Mouse (Mus musculus) intestine, embryonic 16.5 days (tissue): ENCODE data around the gene Sh3rf1. TPM values are rescaled to one million over a fixed set of nuclear protein-coding genes. Genes with fewer than 3 reads are reported as not detected.

Experiments used
- ATAC-seq: fragments of 200-750 bp; cut with Nextera tagmentation; 2 replicates; pipeline ENCODE4 v1.8.0; 2017; ENCODE audit warnings: moderate TSS enrichment, moderate library complexity
- H3K27ac ChIP-seq: fragments of 300-500 bp; sonication (generic); 2 replicates; pipeline ENCODE4 v1.5.1; 2014; ENCODE audit warnings: mild to moderate bottlenecking, low read length
- H3K27me3 ChIP-seq: fragments of 300-500 bp; sonication (generic); replicated peaks from 2 replicates; pipeline ENCODE4 v1.6.1; 2014; ENCODE audit warnings: low read length, control low read depth, mixed read lengths; ENCODE audit not compliant: control insufficient read depth, insufficient read depth
- H3K36me3 ChIP-seq: fragments of 300-500 bp; sonication (generic); 2 replicates; pipeline ENCODE4 v1.6.1; 2014; ENCODE audit warnings: low read length, control low read depth; ENCODE audit not compliant: control insufficient read depth, insufficient read depth
- H3K4me1 ChIP-seq: fragments of 300-500 bp; sonication (generic); 2 replicates; pipeline ENCODE4 v1.6.1; 2014; ENCODE audit warnings: low read length, control low read depth, mixed read lengths; ENCODE audit not compliant: control insufficient read depth, insufficient read depth
- H3K4me2 ChIP-seq: fragments of 300-500 bp; sonication (generic); 2 replicates; pipeline ENCODE4 v1.6.1; 2014; ENCODE audit warnings: low read depth, low read length, control low read depth
- H3K4me3 ChIP-seq: fragments of 300-500 bp; sonication (generic); 2 replicates; pipeline ENCODE4 v1.5.1; 2014; ENCODE audit warnings: mild to moderate bottlenecking, low read length
- H3K9ac ChIP-seq: fragments of 300-500 bp; sonication (generic); 2 replicates; pipeline ENCODE4 v1.6.1; 2014; ENCODE audit warnings: low read depth, low read length
- H3K9me3 ChIP-seq: fragments of 300-500 bp; sonication (generic); 2 replicates; pipeline ENCODE4 v1.6.1; 2016; ENCODE audit warnings: low read length, control low read depth; ENCODE audit not compliant: control insufficient read depth
- WGBS: fragments of 180-500 bp; shearing (Covaris S2); extraction: QIAGEN DNeasy Blood & Tissue Kit; methylation state at CpG from one replicate; pipeline ENCODE4 v1.1.7; 2014; 5-methylcytosine and 5-hydroxymethylcytosine counted together
- polyA plus RNA-seq: library from polyadenylated mRNA; unstranded; fragments of >200 nt; fragmentation: Nextera tagmentation; extraction: Ambion mirVana; gene quantifications from 2 replicates; pipeline ENCODE4 v1.2.1, GENCODE M21; 2015

Sh3rf1 gene
- polyA plus RNA-seq, 1 experiment from 2014 or later: 11.0 TPM

DNA sequence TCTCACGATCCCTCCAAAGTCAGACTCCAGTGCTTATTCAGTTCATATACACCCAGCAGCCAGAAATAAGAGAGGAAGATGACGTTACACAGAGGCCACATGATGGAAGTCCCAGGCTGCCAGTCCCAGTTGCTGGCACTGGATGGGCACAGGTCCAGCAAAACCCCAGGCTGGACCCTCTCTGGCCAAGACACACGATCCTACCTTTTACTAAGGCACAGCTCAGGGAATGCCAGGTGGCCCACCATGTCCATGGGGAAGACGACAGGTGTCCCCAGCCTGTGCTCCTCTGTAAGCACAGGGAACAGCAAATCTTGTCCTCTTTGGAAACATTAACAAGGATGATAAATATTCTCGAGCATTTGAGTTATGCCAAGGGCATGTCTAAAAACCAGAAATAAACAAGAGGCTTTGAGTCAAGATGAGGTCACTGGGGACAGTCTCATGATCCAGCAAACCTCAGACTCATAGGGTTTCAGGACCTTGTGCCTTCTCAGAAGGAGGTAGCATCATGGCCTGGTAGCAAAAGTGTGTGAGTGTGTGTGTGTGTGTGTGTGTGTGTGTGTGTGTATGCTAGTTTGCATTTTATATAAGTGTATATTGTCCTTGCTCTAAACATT lies 29.3 kb upstream of the Sh3rf1 start:
- 68% methylated on average over 5 of the region's 5 CpGs for WGBS
- no peaks in the 10 kb centered on the region for H3K27me3 ChIP-seq
- H3K4me3 ChIP-seq: no peak overlapping the region
- no peaks in the 10 kb centered on the region for H3K4me1 ChIP-seq
- no peak overlapping the region for H3K9ac ChIP-seq
- ATAC-seq: no peak
- no peaks in the 10 kb centered on the region for H3K36me3 ChIP-seq
- H3K9me3 ChIP-seq: no peaks in the 10 kb centered on the region
- no peak overlapping the region for H3K27ac ChIP-seq
- H3K4me2 ChIP-seq: no peak overlapping the region

DNA sequence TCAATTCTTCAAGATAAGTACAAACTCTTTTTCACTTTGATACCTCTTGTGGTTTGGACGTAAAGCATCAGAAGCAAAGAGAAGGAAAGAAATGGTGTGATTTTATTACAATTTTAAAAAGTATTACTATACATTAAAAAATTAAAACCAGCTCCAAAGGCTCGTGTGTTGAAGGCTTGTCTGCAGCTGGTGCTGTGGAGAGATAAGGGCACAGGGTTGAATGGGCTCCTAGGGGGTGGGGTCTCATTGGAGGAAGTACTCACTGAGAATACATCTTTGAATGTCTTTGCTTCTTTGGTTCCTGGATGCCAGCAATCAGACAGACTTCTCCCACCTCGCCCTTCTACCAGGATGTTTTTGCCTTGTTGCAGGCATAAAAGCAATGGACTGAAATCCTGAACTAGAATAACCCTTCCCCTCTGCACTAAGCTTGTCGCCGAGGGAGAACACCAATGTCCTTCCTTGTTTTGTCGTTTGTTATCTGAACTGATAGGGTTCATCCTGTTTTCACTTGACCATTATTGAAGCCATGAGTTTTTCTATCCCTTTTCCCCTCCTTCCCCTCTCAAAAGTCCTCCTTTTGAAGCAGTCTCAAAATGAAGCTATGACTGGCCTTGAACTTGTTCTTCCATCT lies 23.3 kb upstream of the Sh3rf1 start:
- Histone ChIP-seq H3K9ac (no peak overlapping the region), H3K27ac (no peak overlapping the region), H3K4me3 (no peak overlapping the region), H3K4me2 (no peak overlapping the region), H3K27me3 (no peaks in the 10 kb centered on the region), H3K4me1 (no peaks in the 10 kb centered on the region), H3K9me3 (no peaks in the 10 kb centered on the region), H3K36me3 (no peaks in the 10 kb centered on the region)
- ATAC-seq: no peak
- 71% methylated on average over 6 of the region's 6 CpGs for WGBS

DNA sequence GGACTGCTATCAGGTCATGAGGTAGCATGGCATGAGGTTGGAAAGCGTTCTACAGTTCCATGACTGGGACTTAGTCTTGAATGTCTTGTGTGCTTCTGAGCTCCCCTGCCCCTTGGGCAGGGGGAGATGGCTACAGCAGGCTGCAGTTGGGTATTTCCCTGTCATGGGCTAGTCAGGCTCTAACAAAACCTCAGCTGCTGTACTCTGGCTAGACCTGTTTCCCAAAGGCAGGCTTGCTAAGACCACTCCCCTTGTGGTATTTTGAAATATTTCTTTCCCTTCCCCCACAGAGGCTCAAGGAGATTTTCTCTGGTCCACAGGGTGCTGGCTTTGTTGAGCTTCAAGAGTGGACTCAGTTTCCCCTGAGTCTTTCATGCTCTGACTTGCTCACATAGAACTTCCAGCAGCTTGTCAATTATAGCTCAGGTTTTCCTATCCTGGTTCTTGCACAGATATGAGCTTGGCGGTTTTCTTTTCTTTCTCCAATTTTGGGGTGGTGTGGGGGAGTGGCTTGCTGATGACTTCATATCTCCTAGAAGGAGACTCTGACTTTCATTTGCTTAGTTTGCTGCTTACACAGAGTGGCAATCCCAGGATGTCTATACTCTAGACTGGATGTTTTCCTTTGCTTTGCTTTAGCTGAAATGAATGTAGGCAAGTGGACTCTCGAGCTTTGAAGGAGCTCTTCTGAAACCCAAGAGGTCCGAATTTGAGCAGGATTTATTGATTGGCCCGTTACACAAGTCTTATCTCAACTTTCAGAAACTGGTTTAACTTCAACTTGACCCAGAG lies 20.4 kb upstream of the Sh3rf1 start:
- no peak overlapping the region for H3K4me3 ChIP-seq
- H3K36me3 ChIP-seq: no peaks in the 10 kb centered on the region
- H3K4me2 ChIP-seq: no peak overlapping the region
- no peaks in the 10 kb centered on the region for H3K4me1 ChIP-seq
- no peak overlapping the region for H3K27ac ChIP-seq
- WGBS: 71% methylated on average over 5 of the region's 5 CpGs
- H3K9ac ChIP-seq: no peak overlapping the region
- H3K9me3 ChIP-seq: no peaks in the 10 kb centered on the region
- ATAC-seq: no peak
- H3K27me3 ChIP-seq: no peaks in the 10 kb centered on the region

DNA sequence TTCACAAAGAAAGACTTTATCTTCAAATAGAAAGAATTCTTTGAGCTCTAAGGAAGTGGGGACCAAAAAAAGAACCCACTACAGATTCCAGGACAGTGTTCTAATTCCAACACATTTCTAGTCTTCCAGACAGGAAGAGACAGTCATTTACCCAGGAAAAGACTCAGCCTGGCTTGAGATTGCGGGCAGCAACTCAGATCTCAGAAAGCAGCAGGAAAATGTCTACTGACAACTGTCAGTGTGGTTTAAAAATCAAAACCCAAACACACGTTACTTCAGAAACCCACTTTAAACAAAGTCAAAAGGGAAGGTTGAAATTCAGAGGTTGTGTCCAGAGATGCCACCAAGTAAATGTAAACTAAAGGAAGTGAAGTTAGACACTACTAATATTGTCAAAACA lies 16.8 kb upstream of the Sh3rf1 start:
- Histone ChIP-seq H3K4me1 (no peaks in the 10 kb centered on the region), H3K9ac (no peak overlapping the region), H3K27ac (no peak overlapping the region), H3K4me2 (no peak overlapping the region), H3K4me3 (no peak overlapping the region), H3K36me3 (no peaks in the 10 kb centered on the region), H3K9me3 (no peaks in the 10 kb centered on the region), H3K27me3 (no peaks in the 10 kb centered on the region)
- WGBS: 52% methylated on average over 2 of the region's 2 CpGs
- ATAC-seq: no peak

DNA sequence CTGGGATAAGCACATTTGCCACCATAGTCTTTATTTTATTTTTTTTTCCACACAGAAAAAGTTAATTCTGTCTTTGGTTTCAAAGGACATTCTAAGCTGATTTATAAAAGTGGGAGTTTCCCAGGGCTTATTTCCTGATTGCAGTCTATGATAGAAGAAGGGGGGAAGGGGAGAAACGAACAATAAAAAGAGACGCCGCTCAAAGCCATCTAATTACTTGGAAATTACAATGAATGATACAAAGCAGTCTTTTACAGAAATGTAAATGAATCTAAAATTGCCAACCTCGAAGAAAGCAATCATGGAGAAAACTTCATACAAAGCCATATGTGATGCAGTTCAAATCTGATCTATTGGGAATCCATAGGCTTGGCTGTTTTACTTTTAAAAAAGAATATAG lies 16.0 kb upstream of the Sh3rf1 start:
- no peaks in the 10 kb centered on the region for H3K9me3 ChIP-seq
- H3K4me1 ChIP-seq: no peaks in the 10 kb centered on the region
- no peak overlapping the region for H3K27ac ChIP-seq
- no peaks in the 10 kb centered on the region for H3K27me3 ChIP-seq
- 79% methylated on average over 4 of the region's 4 CpGs for WGBS
- ATAC-seq: no peak
- no peak overlapping the region for H3K9ac ChIP-seq
- H3K4me2 ChIP-seq: no peak overlapping the region
- no peak overlapping the region for H3K4me3 ChIP-seq
- H3K36me3 ChIP-seq: no peaks in the 10 kb centered on the region

DNA sequence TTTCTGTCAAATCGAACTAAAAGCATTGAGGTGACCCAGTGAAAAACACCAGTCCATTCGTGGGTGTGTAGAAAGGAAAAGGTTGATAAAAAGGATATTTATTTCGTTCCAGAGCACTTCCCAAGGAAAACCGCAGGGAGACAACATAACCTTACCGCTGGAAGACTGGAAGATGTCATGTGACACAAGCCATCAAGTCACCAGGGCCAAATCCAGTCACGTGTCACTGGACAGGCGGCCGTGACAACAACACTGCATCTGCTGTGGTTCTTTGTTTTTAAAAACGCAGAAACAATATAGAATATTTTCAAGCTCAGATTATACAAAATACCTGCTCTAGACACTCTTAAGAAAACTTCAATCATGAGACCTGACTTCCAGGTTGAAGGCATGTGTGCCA lies 15.0 kb upstream of the Sh3rf1 start:
- 85% methylated on average over 9 of the region's 9 CpGs for WGBS
- H3K9ac ChIP-seq: no peak overlapping the region

DNA sequence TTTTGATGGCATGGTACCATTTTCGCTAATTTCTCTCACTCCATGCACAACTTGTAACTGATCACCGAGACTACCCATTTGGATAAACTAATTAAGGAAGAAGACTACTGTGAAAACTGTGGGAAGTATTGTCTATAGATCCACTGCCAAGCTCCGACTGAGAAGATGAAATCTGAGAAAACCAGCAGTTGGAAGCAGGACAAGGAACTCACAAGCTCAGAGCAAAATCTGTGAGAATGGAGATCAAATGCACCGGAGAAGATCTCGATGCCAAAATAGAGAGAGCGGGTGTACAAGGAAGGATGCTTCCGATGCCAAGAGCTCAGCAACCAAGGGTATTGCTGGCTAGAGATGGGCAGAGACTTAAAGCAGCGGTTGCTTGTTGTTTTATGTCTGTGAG lies 12.8 kb upstream of the Sh3rf1 start:
- Histone ChIP-seq H3K4me1 (no peaks in the 10 kb centered on the region), H3K36me3 (no peaks in the 10 kb centered on the region), H3K4me2 (no peak overlapping the region), H3K9ac (no peak overlapping the region), H3K4me3 (no peak overlapping the region), H3K9me3 (no peaks in the 10 kb centered on the region), H3K27ac (no peak overlapping the region), H3K27me3 (no peaks in the 10 kb centered on the region)
- no peak for ATAC-seq
- WGBS: 87% methylated on average over 8 of the region's 8 CpGs

More for the DNA sequence above, 15.0 kb upstream of the Sh3rf1 start:
- Histone ChIP-seq H3K4me3 (no peak overlapping the region), H3K36me3 (no peaks in the 10 kb centered on the region), H3K27me3 (no peaks in the 10 kb centered on the region), H3K27ac (no peak overlapping the region), H3K4me2 (no peak overlapping the region), H3K9me3 (no peaks in the 10 kb centered on the region), H3K4me1 (no peaks in the 10 kb centered on the region)
- no peak for ATAC-seq

DNA sequence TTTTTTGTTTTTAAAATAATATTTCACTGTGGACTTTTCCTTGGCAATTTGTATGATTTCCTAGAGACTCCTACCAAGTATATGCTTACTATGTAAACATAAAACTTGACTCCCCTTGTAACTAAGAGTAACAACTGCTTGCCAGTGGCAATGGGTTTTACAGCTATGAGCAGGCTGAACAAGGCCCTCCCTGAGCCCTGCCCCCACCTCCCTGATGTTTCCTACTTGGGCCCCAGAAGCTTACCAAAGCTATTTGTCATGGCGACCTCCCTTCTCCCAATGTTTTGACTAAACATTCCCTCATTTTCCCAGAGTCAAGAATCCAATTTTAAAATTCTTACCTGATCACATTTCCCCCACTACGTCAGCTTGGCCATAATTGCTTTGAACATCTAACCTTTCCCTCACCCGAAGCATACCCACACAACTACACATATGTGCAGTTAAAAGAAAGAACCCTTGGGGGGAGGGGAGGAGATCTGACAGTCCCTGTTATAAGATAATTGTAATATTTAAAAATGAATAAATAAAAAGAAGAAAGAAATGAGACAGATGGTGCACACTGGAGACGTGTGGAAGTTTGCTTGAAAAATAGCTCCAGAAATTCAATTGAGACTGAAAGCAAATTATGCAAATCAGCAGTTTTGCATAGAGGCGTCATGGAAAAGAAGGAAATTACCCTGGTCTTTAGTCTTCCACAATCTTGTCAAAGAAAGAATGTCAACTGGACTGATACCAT lies 8.4 kb upstream of the Sh3rf1 start:
- H3K9me3 ChIP-seq: no peaks in the 10 kb centered on the region
- no peak for ATAC-seq
- no peaks in the 10 kb centered on the region for H3K27me3 ChIP-seq
- no peak overlapping the region for H3K27ac ChIP-seq
- 65% methylated on average over 5 of the region's 5 CpGs for WGBS
- H3K4me1 ChIP-seq: no peaks in the 10 kb centered on the region; the same call in 1 of the 2 replicates
- H3K36me3 ChIP-seq: no peaks in the 10 kb centered on the region
- no peak overlapping the region for H3K9ac ChIP-seq
- H3K4me3 ChIP-seq: no peak overlapping the region
- H3K4me2 ChIP-seq: no peak overlapping the region

DNA sequence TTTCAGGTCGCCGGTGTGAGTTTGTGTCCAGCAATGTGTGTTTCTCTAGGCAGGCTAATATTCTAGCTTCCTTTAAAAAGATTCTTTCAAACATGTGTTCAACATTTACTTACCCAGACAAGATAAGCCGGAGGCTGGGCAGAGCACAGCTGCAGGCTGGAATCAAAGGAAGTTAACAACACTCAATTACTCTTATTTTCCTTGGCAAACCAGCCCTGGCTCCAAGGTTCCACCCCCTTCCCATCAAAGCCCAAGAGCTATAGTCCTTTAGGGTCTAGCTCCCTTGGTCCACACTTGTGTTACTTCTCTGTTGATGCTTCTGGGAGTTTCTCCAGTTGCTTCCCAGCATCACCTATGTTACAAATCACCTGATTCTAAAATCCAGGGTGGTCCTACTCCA lies 6.7 kb upstream of the Sh3rf1 start:
- no peaks in the 10 kb centered on the region for H3K36me3 ChIP-seq
- 47% methylated on average over 3 of the region's 3 CpGs for WGBS
- no peak for ATAC-seq
- H3K9me3 ChIP-seq: no peaks in the 10 kb centered on the region
- no peak overlapping the region for H3K4me3 ChIP-seq
- no peaks in the 10 kb centered on the region for H3K27me3 ChIP-seq
- H3K27ac ChIP-seq: no peak overlapping the region; the same call in 1 of the 2 replicates
- H3K9ac ChIP-seq: no peak overlapping the region
- H3K4me2 ChIP-seq: no peak overlapping the region
- no peaks in the 10 kb centered on the region; the same call in 1 of the 2 replicates for H3K4me1 ChIP-seq
